Mouse (Mus musculus): ENCODE data around the gene Myo15b.

DNA sequence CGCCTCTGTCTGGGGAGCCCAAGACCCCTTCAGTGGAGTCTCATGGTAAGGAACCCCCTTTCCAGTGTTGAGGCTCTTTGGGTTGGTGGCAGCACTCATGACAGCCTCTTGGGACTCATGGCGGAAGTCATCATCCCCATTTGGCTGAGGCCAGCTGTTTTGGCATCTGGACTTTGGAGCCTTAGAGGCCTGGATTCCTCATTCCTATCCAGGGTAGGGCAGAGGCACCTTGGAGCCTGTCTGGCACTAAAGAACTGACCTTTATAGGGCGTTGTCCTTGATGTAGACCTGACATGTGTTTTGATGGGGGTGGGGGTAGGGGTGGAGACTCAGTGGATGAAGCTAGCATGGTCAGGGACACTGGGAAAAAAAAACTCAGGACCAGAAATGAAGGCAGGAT, 26.2 kb downstream of the Myo15b start:
- TF ChIP-seq CTCF (IDR thresholded peaks at IDR 0.05; ENCODE audit: extremely low read depth, insufficient read depth, low read length): no peak
- TF ChIP-seq POLR2A (IDR thresholded peaks at IDR 0.05; ENCODE audit: extremely low read depth, insufficient read depth, low read length): no peak

All from cortical plate, adult 2 months (tissue).